Mouse (Mus musculus) E14TG2a.4 (cell line): ENCODE results near the gene Ptpn21.

ENCODE experiments used
- H3K27me3 ChIP-seq: 2 replicates; pipeline ENCODE4 v1.6.1; 2014; ENCODE audit warnings: low read length, control low read depth; ENCODE audit not compliant: insufficient read depth
- H3K36me3 ChIP-seq: 2 replicates; pipeline ENCODE4 v1.6.1; 2014; ENCODE audit warnings: low read length, control low read depth; ENCODE audit not compliant: insufficient read depth
- H3K4me1 ChIP-seq: replicated peaks from 2 replicates; pipeline ENCODE4 v1.6.1; 2014; ENCODE audit warnings: low read depth, low read length, control low read depth
- H3K4me3 ChIP-seq: replicated peaks from 2 replicates; pipeline ENCODE4 v1.5.1; 2014; ENCODE audit warnings: mild to moderate bottlenecking, low read length
- H3K9me3 ChIP-seq: 2 replicates; pipeline ENCODE4 v1.6.1; 2014; ENCODE audit warnings: low read length, control low read depth
- CTCF ChIP-seq: conservative IDR thresholded peaks from 2 replicates; pipeline ENCODE4 v1.5.1; 2014; ENCODE audit warnings: low read length
- NANOG ChIP-seq: IDR thresholded peaks from 2 replicates; pipeline ENCODE4 v1.6.1; 2014; ENCODE audit warnings: borderline replicate concordance, low read length, mixed read lengths
- POU5F1 ChIP-seq: IDR thresholded peaks from 2 replicates; pipeline ENCODE4 v1.6.1; 2014; ENCODE audit warnings: low read length, borderline replicate concordance

Gene Ptpn21

GRCm38 (mm10) chr12:98682196-98682595 lies 55.0 kb downstream of the Ptpn21 start:
- Histone ChIP-seq H3K9me3 (no peaks in the 10 kb centered on the region), H3K4me3 (no peak overlapping the region), H3K4me1 (peaks cover 42% of the 10 kb centered on the region), H3K36me3 (peaks cover 33% of the 10 kb centered on the region), H3K27me3 (no peaks in the 10 kb centered on the region)
- no peak for TF ChIP-seq NANOG
- no peak for TF ChIP-seq CTCF
- TF ChIP-seq POU5F1 = no peak

GRCm38 (mm10) chr12:98679906-98680305 lies 57.3 kb downstream of the Ptpn21 start:
- H3K27me3 ChIP-seq = no peaks in the 10 kb centered on the region
- no peak overlapping the region for H3K4me3 ChIP-seq
- peaks cover 37% of the 10 kb centered on the region for H3K36me3 ChIP-seq
- peaks cover 27% of the 10 kb centered on the region for H3K4me1 ChIP-seq
- TF ChIP-seq POU5F1 (no peak), NANOG (no peak), CTCF (no peak)
- H3K9me3 ChIP-seq = no peaks in the 10 kb centered on the region

- Histone ChIP-seq H3K4me3 (no peak overlapping the region), H3K9me3 (peaks cover 4% of the 10 kb centered on the region; the same call in 1 of the 2 replicates), H3K27me3 (no peaks in the 10 kb centered on the region), H3K4me1 (peaks cover 17% of the 10 kb centered on the region), H3K36me3 (peaks cover 33% of the 10 kb centered on the region)
- TF ChIP-seq NANOG (no peak), POU5F1 (no peak), CTCF (no peak)
These were observed 59.9 kb downstream of the Ptpn21 start for GRCm38 (mm10) chr12:98677336-98677735.

GRCm38 (mm10) chr12:98676861-98677260 lies 60.3 kb downstream of the Ptpn21 start:
- H3K27me3 ChIP-seq = no peaks in the 10 kb centered on the region
- H3K36me3 ChIP-seq = peaks cover 29% of the 10 kb centered on the region
- H3K4me1 ChIP-seq = peaks cover 12% of the 10 kb centered on the region
- TF ChIP-seq POU5F1 (no peak), NANOG (no peak), CTCF (no peak)
- peaks cover 4% of the 10 kb centered on the region; the same call in 1 of the 2 replicates for H3K9me3 ChIP-seq
- no peak overlapping the region for H3K4me3 ChIP-seq

GRCm38 (mm10) chr12:98674627-98675143 lies 62.5 kb downstream of the Ptpn21 start:
- Histone ChIP-seq H3K36me3 (peaks cover 21% of the 10 kb centered on the region), H3K4me1 (peaks cover 22% of the 10 kb centered on the region), H3K27me3 (no peaks in the 10 kb centered on the region), H3K9me3 (peaks cover 4% of the 10 kb centered on the region; the same call in 1 of the 2 replicates), H3K4me3 (peak overlapping the region; percentile 75)
- no peak for TF ChIP-seq NANOG
- TF ChIP-seq CTCF = peak; percentile 53
- no peak for TF ChIP-seq POU5F1

GRCm38 (mm10) chr12:98673879-98674278 lies 63.3 kb downstream of the Ptpn21 start:
- H3K9me3 ChIP-seq = peaks cover 4% of the 10 kb centered on the region; the same call in 1 of the 2 replicates
- peaks cover 22% of the 10 kb centered on the region for H3K4me1 ChIP-seq
- H3K4me3 ChIP-seq = no peak overlapping the region
- TF ChIP-seq POU5F1 (no peak), CTCF (no peak), NANOG (no peak)
- H3K27me3 ChIP-seq = no peaks in the 10 kb centered on the region
- peaks cover 19% of the 10 kb centered on the region for H3K36me3 ChIP-seq

GRCm38 (mm10) chr12:98670429-98670828 lies 66.8 kb downstream of the Ptpn21 start:
- peaks cover 14% of the 10 kb centered on the region for H3K4me1 ChIP-seq
- H3K9me3 ChIP-seq = peaks cover 4% of the 10 kb centered on the region; the same call in 1 of the 2 replicates
- TF ChIP-seq NANOG = no peak
- no peak for TF ChIP-seq POU5F1
- TF ChIP-seq CTCF = no peak

GRCm38 (mm10) chr12:98669864-98670263 lies 67.3 kb downstream of the Ptpn21 start:
- peaks cover 11% of the 10 kb centered on the region for H3K36me3 ChIP-seq
- TF ChIP-seq POU5F1 = no peak
- no peak for TF ChIP-seq CTCF
- TF ChIP-seq NANOG = no peak

More at GRCm38 (mm10) chr12:98670429-98670828, 66.8 kb downstream of the Ptpn21 start:
- Histone ChIP-seq H3K36me3 (peaks cover 11% of the 10 kb centered on the region), H3K27me3 (no peaks in the 10 kb centered on the region), H3K4me3 (no peak overlapping the region)

GRCm38 (mm10) chr12:98669086-98669485 lies 68.1 kb downstream of the Ptpn21 start:
- Histone ChIP-seq H3K9me3 (peaks cover 4% of the 10 kb centered on the region; the same call in 1 of the 2 replicates), H3K4me3 (no peak overlapping the region), H3K36me3 (peaks cover 11% of the 10 kb centered on the region), H3K27me3 (no peaks in the 10 kb centered on the region), H3K4me1 (peaks cover 12% of the 10 kb centered on the region)
- no peak for TF ChIP-seq CTCF
- TF ChIP-seq NANOG = no peak
- TF ChIP-seq POU5F1 = no peak

More at GRCm38 (mm10) chr12:98669864-98670263, 67.3 kb downstream of the Ptpn21 start:
- Histone ChIP-seq H3K4me3 (no peak overlapping the region), H3K9me3 (peaks cover 4% of the 10 kb centered on the region; the same call in 1 of the 2 replicates), H3K27me3 (no peaks in the 10 kb centered on the region), H3K4me1 (peaks cover 12% of the 10 kb centered on the region)
